Mouse (Mus musculus): ENCODE data around the gene Macrod2. TPM values are rescaled to one million over a fixed set of nuclear protein-coding genes. Genes with fewer than 3 reads are reported as not detected.

The Macrod2 gene
- polyA plus RNA-seq, 1 experiment from 2014 or later, result 31.1 TPM

DNA sequence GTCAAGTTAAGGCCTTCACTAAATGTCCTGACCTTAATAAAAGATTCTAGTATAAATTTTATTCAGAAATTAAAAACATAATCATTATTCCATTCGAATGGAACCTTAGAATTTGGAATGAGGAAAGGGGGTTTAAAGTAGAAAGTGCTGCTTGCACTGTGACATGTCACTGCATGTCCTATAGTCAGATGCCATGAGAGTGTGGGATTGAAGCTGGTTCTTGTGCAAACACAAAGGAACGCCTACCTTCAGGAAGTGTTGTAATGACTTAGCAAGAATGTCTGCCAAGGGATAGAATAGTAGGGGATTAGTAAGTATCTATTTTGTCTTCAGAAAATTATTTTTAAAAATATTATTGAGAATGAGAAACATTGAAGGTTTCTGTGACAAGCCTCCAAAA, 431.1 kb downstream of the Macrod2 start:
- no peaks in the 10 kb centered on the region for H3K36me3 ChIP-seq (ENCODE audit: insufficient read depth)
- no peaks in the 10 kb centered on the region for H3K4me1 ChIP-seq (ENCODE audit: insufficient read depth)
- no peak overlapping the region for H3K4me2 ChIP-seq
- WGBS, result 63% methylated on average over 2 of the region's 2 CpGs
- no peaks in the 10 kb centered on the region for H3K27me3 ChIP-seq (ENCODE audit: insufficient read depth, low read length)
- no peak for TF ChIP-seq CTCF (IDR thresholded peaks at IDR 0.05; ENCODE audit: low read depth)
- H3K9ac ChIP-seq, result no peak overlapping the region
- H3K9me3 ChIP-seq (ENCODE audit: low read depth, low read length), result no peaks in the 10 kb centered on the region
- ATAC-seq (ENCODE audit: insufficient read depth) (no peak), DNase-seq (no peak)
- no peak overlapping the region for H3K27ac ChIP-seq (ENCODE audit: low read depth)
- no peak overlapping the region for H3K4me3 ChIP-seq (ENCODE audit: low read depth, low read length)

DNA sequence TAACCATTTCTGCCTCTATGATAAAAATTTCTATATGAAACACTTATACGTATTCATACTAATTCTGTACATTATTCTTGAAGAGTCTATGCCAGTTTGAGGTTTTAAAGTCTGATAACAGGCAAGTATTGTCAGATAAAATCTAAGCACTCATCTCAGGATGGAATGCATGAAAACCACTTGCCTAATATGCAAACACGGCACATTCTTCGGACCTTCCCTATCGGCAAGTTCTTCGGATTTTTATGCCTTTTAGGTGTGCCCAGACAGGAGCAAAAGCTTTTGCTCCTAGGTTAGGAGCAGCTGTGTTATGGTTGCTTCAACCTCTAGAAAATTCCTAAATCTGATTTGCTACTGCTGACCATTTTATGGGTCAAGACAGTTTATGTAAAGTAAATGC, 433.8 kb downstream of the Macrod2 start:
- no peak for TF ChIP-seq CTCF (IDR thresholded peaks at IDR 0.05; ENCODE audit: low read depth)
- no peaks in the 10 kb centered on the region for H3K36me3 ChIP-seq (ENCODE audit: insufficient read depth)
- ATAC-seq (ENCODE audit: insufficient read depth) (no peak), DNase-seq (peak; percentile 26)
- no peak overlapping the region for H3K4me3 ChIP-seq (ENCODE audit: low read depth, low read length)
- H3K9ac ChIP-seq, result no peak overlapping the region
- no peak overlapping the region for H3K27ac ChIP-seq (ENCODE audit: low read depth)
- H3K4me2 ChIP-seq, result no peak overlapping the region
- no peaks in the 10 kb centered on the region for H3K4me1 ChIP-seq (ENCODE audit: insufficient read depth)
- no peaks in the 10 kb centered on the region for H3K27me3 ChIP-seq (ENCODE audit: insufficient read depth, low read length)
- H3K9me3 ChIP-seq (ENCODE audit: low read depth, low read length), result no peaks in the 10 kb centered on the region
- 47% methylated on average over 5 of the region's 5 CpGs for WGBS

DNA sequence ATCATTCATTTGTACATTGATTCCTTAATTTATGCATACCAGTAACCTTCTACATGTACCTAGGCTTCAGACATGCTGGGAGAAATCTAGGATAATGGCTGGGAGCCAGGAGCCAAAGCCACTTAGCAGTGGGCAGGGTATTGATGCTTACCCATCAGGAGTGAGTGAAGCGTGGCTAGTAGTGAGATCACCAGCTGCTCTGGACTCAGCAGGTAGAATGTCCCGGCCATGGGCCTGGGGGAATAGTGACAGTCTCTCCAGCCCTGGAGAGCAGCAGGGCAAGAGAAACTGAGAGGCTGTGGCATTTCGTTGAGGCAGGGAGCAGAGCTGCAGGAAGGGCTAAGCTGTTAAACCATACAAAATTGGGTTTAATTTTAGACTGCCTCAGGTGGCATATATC, 435.0 kb downstream of the Macrod2 start:
- 75% methylated on average over 3 of the region's 3 CpGs for WGBS
- H3K27ac ChIP-seq (ENCODE audit: low read depth), result no peak overlapping the region
- ATAC-seq (ENCODE audit: insufficient read depth) (no peak), DNase-seq (no peak)
- no peak for TF ChIP-seq CTCF (IDR thresholded peaks at IDR 0.05; ENCODE audit: low read depth)
- H3K36me3 ChIP-seq (ENCODE audit: insufficient read depth), result no peaks in the 10 kb centered on the region
- no peaks in the 10 kb centered on the region for H3K4me1 ChIP-seq (ENCODE audit: insufficient read depth)
- H3K4me2 ChIP-seq, result no peak overlapping the region
- no peak overlapping the region for H3K4me3 ChIP-seq (ENCODE audit: low read depth, low read length)
- H3K9ac ChIP-seq, result no peak overlapping the region
- no peaks in the 10 kb centered on the region for H3K9me3 ChIP-seq (ENCODE audit: low read depth, low read length)
- H3K27me3 ChIP-seq (ENCODE audit: insufficient read depth, low read length), result no peaks in the 10 kb centered on the region

DNA sequence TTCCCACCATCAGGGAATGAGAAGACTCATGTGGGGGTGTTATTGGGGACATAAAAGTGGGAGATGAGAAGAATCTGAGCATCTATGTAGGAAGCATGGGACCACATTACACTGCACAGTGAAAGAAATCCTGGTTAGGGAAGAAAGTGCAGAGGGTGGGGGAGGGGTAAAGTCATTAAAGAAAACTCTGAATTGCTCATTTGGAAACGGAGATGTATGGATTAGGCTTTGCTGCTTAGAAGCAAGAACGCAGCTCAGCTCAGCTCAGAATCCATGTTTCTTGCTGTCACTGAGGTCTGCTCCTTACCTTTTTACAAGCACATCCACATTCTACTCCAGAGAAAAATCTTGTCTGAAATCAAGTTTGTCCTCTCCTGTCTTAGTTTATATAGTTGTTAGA, 444.3 kb downstream of the Macrod2 start:
- Histone ChIP-seq H3K9me3 (ENCODE audit: low read depth, low read length) (no peaks in the 10 kb centered on the region), H3K27ac (ENCODE audit: low read depth) (no peak overlapping the region), H3K36me3 (ENCODE audit: insufficient read depth) (no peaks in the 10 kb centered on the region), H3K4me2 (no peak overlapping the region), H3K27me3 (ENCODE audit: insufficient read depth, low read length) (no peaks in the 10 kb centered on the region), H3K9ac (no peak overlapping the region), H3K4me1 (ENCODE audit: insufficient read depth) (peaks cover 10% of the 10 kb centered on the region; the same call in 1 of the 2 replicates), H3K4me3 (ENCODE audit: low read depth, low read length) (no peak overlapping the region)
- ATAC-seq (ENCODE audit: insufficient read depth) (no peak), DNase-seq (no peak)
- WGBS, result 26% methylated on average over 2 of the region's 2 CpGs
- no peak for TF ChIP-seq CTCF (IDR thresholded peaks at IDR 0.05; ENCODE audit: low read depth)

DNA sequence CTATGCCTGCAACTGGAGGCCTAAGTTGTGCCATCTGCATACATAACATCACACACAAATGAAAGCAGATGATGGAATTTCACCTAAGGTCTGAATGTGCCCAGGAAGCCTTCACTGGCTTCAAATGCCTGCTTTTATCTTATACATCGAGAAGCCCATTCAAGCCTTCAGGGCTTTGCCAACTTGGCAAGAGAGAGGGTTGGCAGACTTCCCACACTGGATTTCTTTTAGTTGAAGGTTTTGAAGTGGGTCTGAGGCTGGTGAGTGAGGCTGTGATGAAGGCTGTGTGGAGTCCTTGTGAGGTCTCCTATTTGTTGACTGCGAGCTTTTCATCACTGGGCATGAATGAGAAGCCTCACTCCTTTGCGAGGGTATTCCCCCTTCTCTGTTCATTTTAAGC, 444.8 kb downstream of the Macrod2 start:
- no peaks in the 10 kb centered on the region for H3K27me3 ChIP-seq (ENCODE audit: insufficient read depth, low read length)
- H3K27ac ChIP-seq (ENCODE audit: low read depth), result peak overlapping the region; percentile 1; the same call in 1 of the 2 replicates
- no peak overlapping the region for H3K9ac ChIP-seq
- H3K4me1 ChIP-seq (ENCODE audit: insufficient read depth), result peaks cover 10% of the 10 kb centered on the region; the same call in 1 of the 2 replicates
- H3K4me3 ChIP-seq (ENCODE audit: low read depth, low read length), result no peak overlapping the region
- DNase-seq (peak; percentile 84), ATAC-seq (ENCODE audit: insufficient read depth) (peak; percentile 88)
- H3K4me2 ChIP-seq, result no peak overlapping the region
- H3K36me3 ChIP-seq (ENCODE audit: insufficient read depth), result no peaks in the 10 kb centered on the region
- 20% methylated on average over 3 of the region's 3 CpGs for WGBS
- no peak for TF ChIP-seq CTCF (IDR thresholded peaks at IDR 0.05; ENCODE audit: low read depth)
- no peaks in the 10 kb centered on the region for H3K9me3 ChIP-seq (ENCODE audit: low read depth, low read length)

DNA sequence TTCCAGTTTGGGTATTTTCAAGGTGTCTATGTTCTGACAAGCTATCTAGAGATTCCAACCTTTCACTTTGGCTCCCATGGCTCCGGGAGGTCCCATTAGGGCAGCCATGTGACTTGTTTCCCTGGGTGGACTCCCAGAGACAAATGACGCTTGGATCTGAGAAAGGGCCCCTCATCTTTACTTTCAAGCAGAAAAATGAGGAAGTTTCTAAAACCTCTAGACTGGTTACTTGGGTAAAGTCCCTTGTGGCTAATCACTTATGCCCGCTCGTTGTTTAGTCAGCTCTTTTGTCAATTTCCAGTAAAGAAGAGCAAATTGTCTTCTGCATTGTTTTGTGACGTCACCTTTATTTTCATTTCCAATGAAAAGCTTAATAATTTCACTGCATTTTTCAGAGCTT, 448.9 kb downstream of the Macrod2 start:
- Histone ChIP-seq H3K4me3 (ENCODE audit: low read depth, low read length) (no peak overlapping the region), H3K27me3 (ENCODE audit: insufficient read depth, low read length) (no peaks in the 10 kb centered on the region), H3K27ac (ENCODE audit: low read depth) (no peak overlapping the region), H3K9ac (no peak overlapping the region), H3K36me3 (ENCODE audit: insufficient read depth) (no peaks in the 10 kb centered on the region), H3K4me2 (no peak overlapping the region), H3K4me1 (ENCODE audit: insufficient read depth) (peaks cover 10% of the 10 kb centered on the region; the same call in 1 of the 2 replicates), H3K9me3 (ENCODE audit: low read depth, low read length) (no peaks in the 10 kb centered on the region)
- TF ChIP-seq CTCF (IDR thresholded peaks at IDR 0.05; ENCODE audit: low read depth), result no peak
- DNase-seq (no peak), ATAC-seq (ENCODE audit: insufficient read depth) (no peak)
- WGBS, result 72% methylated on average over 5 of the region's 5 CpGs

DNA sequence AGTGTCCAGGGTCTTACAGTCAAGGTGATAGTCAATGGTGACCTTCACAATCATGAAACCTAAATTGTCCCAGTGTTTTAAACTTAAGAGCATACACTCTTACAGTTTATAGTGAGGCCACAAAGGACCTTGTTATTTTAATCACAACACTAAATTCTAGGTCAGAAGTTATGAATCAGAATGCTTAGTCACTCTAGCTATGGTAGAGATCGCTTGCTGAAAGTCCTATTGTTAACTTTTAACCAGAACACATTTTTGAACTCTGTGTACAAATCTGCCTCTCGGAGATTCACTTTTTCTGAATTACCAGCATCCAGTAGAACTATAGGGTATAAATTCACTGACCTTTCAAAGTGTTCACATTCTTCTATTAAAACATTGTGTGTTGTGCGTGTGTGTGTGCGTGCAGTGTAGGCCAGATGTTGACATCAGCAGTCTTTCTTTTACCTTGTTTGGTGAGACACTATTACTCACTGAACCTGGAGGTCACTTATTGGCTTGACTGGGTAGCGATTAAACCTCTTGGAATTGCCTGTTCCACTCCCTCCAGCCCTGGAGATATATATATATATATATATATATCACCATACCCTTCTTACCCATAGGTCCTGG, 452.8 kb downstream of the Macrod2 start:
- ATAC-seq (ENCODE audit: insufficient read depth) (no peak), DNase-seq (no peak)
- no peak overlapping the region for H3K27ac ChIP-seq (ENCODE audit: low read depth)
- H3K27me3 ChIP-seq (ENCODE audit: insufficient read depth, low read length), result no peaks in the 10 kb centered on the region
- no peaks in the 10 kb centered on the region for H3K9me3 ChIP-seq (ENCODE audit: low read depth, low read length)
- TF ChIP-seq CTCF (IDR thresholded peaks at IDR 0.05; ENCODE audit: low read depth), result no peak
- H3K9ac ChIP-seq, result no peak overlapping the region
- H3K36me3 ChIP-seq (ENCODE audit: insufficient read depth), result no peaks in the 10 kb centered on the region
- no peak overlapping the region for H3K4me3 ChIP-seq (ENCODE audit: low read depth, low read length)
- H3K4me1 ChIP-seq (ENCODE audit: insufficient read depth), result no peaks in the 10 kb centered on the region
- no peak overlapping the region for H3K4me2 ChIP-seq
- WGBS, result 90% methylated on average over 5 of the region's 5 CpGs
